Comparison of ENCODE assay signal across 12 mouse cellular contexts in the genomic region with DNA sequence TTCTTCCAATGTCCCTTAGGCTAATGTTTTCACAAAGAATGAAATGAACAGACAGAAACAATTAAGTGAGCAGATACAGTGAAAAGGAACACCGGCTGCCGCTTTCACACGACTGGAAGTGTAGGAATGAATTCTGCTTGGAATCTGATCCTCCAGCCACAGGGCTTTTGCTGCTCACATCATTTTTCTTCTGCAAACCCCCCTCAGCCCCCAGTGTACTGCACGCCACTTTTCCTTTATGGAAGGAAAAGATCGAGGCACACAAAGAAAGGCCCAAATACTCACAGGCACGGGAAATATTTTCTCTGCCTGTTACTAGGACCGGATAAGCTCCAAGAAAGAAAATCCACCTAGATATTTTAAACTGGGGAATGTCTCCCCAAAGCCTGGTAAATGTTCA.
DNase-seq lines count a peak whose midpoint lies in the region; ATAC-seq and TF ChIP-seq lines count a peak whose summit lies in the region.
"Had no signal": no experiment of that assay in that cellular context is flagged by ENCODE, and none has a peak within 500 bp of the region (broad histone marks: within the 10 kb centered on the region; RNA-seq: fewer than 3 reads in every experiment).

No protein-coding gene starts in this region.

- H3K4me2 ChIP-seq in limb, embryonic 14.5 days (replicated peaks; ENCODE audit: low read depth, low read length, severe bottlenecking), result peak overlapping the region; percentile 18; the same call in 1 of the 2 replicates
- H3K4me2 ChIP-seq in stomach, postnatal 0 days (replicated peaks; ENCODE audit: low read depth), result no peak overlapping the region

- no peaks in the 10 kb centered on the region for H3K27me3 ChIP-seq in limb, embryonic 14.5 days (ENCODE audit: control insufficient read depth, insufficient read depth, low read length)
- no peaks in the 10 kb centered on the region for H3K27me3 ChIP-seq in stomach, postnatal 0 days (ENCODE audit: control insufficient read depth, insufficient read depth, low read length)
- H3K27me3 ChIP-seq: megakaryocyte, embryonic 14.5 days; Patski had no signal

- H3K9me3 ChIP-seq in limb, embryonic 14.5 days (ENCODE audit: control insufficient read depth, low read length), result no peaks in the 10 kb centered on the region
- no peaks in the 10 kb centered on the region for H3K9me3 ChIP-seq in stomach, postnatal 0 days (ENCODE audit: control insufficient read depth, low read length)
- H3K9me3 ChIP-seq: megakaryocyte, embryonic 14.5 days had no signal

- DNase-seq in layer of hippocampus, adult 2 months (ENCODE audit: low spot score in 2 of 2), result no peak
- no peak for DNase-seq in layer of hippocampus, postnatal 10 days (ENCODE audit: low spot score in 2 of 2)
- DNase-seq in forelimb bud, embryonic 11.5 days (ENCODE audit: low read depth, low spot score), result peak; percentile 51
- DNase-seq in limb, embryonic 14.5 days (ENCODE audit: low spot score), result peak; percentile 68
- DNase-seq in stomach, postnatal 0 days (ENCODE audit: low spot score), result no peak
- DNase-seq in left cerebral cortex, adult 11 months (ENCODE audit: low spot score), result no peak
- DNase-seq in gastrocnemius, adult 8-10 months (ENCODE audit: low spot score in 2 of 2), result no peak
- DNase-seq in gastrocnemius, adult 2 months, result no peak
- DNase-seq: B cell, adult 2 months; heart, postnatal 36 days had no signal

- H3K27ac ChIP-seq in layer of hippocampus, adult 2 months, result peak overlapping the region; percentile 20; the same call in 1 of the 2 replicates
- peak overlapping the region; percentile 82 for H3K27ac ChIP-seq in limb, embryonic 14.5 days (replicated peaks; ENCODE audit: low read depth, low read length)
- peak overlapping the region; percentile 56 for H3K27ac ChIP-seq in stomach, postnatal 0 days (replicated peaks)
- no peak overlapping the region for H3K27ac ChIP-seq in gastrocnemius, adult 2 months

- intact Hi-C loops in gastrocnemius, adult 2 months (cut with DNase I), result no loop called here

- TF ChIP-seq CTCF in layer of hippocampus, adult 2 months (conservative IDR thresholded peaks at IDR 0.05), result no peak
- TF ChIP-seq CTCF in stomach, postnatal 0 days (IDR thresholded peaks at IDR 0.05; ENCODE audit: low read depth), result no peak
- no peak for TF ChIP-seq CTCF in gastrocnemius, adult 2 months (IDR thresholded peaks at IDR 0.05)

- no peaks in the 10 kb centered on the region for H3K36me3 ChIP-seq in limb, embryonic 14.5 days (ENCODE audit: control insufficient read depth, insufficient read depth, low read length)
- no peaks in the 10 kb centered on the region for H3K36me3 ChIP-seq in stomach, postnatal 0 days (ENCODE audit: control insufficient read depth, insufficient read depth, low read length)

- H3K9ac ChIP-seq in limb, embryonic 14.5 days (ENCODE audit: low read depth, low read length, severe bottlenecking), result 0 out of 2 replicates have a peak overlapping the region, but pooled peaks have one; percentile 5
- no peak overlapping the region for H3K9ac ChIP-seq in stomach, postnatal 0 days (ENCODE audit: low read length)

- peaks cover 40% of the 10 kb centered on the region for H3K4me1 ChIP-seq in limb, embryonic 14.5 days (ENCODE audit: control insufficient read depth, insufficient read depth, low read length)
- 0 out of 2 replicates have a peak, but pooled peaks cover 4% of the 10 kb centered on the region for H3K4me1 ChIP-seq in stomach, postnatal 0 days (replicated peaks; ENCODE audit: control insufficient read depth, insufficient read depth)
- H3K4me1 ChIP-seq: megakaryocyte, embryonic 14.5 days had no signal

- no peak overlapping the region for H3K4me3 ChIP-seq in layer of hippocampus, adult 2 months
- H3K4me3 ChIP-seq in limb, embryonic 14.5 days (replicated peaks; ENCODE audit: low read length), result no peak overlapping the region
- no peak overlapping the region for H3K4me3 ChIP-seq in stomach, postnatal 0 days (ENCODE audit: low read depth, low read length)
- H3K4me3 ChIP-seq in gastrocnemius, adult 2 months, result no peak overlapping the region
- H3K4me3 ChIP-seq: megakaryocyte, embryonic 14.5 days had no signal

- WGBS in limb, embryonic 14.5 days, result 6% methylated on average over 7 of the region's 7 CpGs
- 43% methylated on average over 7 of the region's 7 CpGs for WGBS in stomach, postnatal 0 days

- TF ChIP-seq POLR2A in limb, embryonic 14.5 days (IDR thresholded peaks at IDR 0.05; ENCODE audit: borderline replicate concordance, extremely low read depth, insufficient read depth, insufficient read length), result no peak

- ATAC-seq in limb, embryonic 14.5 days (ENCODE audit: low FRiP score, low read depth), result peak; percentile 71
- ATAC-seq in stomach, postnatal 0 days (ENCODE audit: low FRiP score, low TSS enrichment), result no peak
- ATAC-seq: Patski had no signal

- TF ChIP-seq EP300 in stomach, postnatal 0 days (optimal IDR thresholded peaks at IDR 0.05), result no peak

Comparison
In these comparisons a context has a peak if more than half of its experiments do, and no peak if none do; other contexts are left out.
1. DNase-seq: peak in forelimb bud, embryonic 11.5 days (single experiment) and limb, embryonic 14.5 days (single experiment); none in layer of hippocampus, adult 2 months (0 of 2), layer of hippocampus, postnatal 10 days (0 of 2), stomach, postnatal 0 days (single experiment), left cerebral cortex, adult 11 months (single experiment), gastrocnemius, adult 8-10 months (0 of 2) and gastrocnemius, adult 2 months (single experiment).